Mouse (Mus musculus) c-Kit-positive CD71-positive TER-119-negative erythroid progenitor cells, embryonic 14.5 days (primary cell): ENCODE data around the gene Dlg2.

Experiments used
- DNase-seq: peaks from one replicate; pipeline ENCODE4 v3.0.0-alpha.2; 2013; ENCODE audit warnings: low read depth

Dlg2 gene

GRCm38 (mm10) chr7:92292918-92293518, 1816.5 kb downstream of the Dlg2 start:
- DNase-seq = no peak

DNA sequence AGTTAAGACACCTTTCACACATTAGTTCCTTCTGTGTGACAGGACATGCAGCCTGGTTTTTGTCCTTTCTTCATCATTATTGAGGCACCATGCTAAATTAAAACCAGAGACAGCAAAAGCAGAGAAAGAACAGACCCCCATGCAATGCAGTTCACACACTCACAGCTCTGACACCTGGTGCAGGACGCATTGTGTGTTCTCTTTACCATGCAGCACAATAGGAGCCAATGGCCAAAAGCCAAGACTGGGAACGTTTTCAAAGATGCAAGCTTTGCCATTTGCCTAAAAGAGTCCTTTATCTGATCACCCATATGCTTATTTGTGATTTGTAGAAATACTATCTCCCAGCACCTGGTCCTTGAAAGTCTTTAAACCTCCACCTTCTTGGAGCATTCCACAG, 1824.6 kb downstream of the Dlg2 start:
- DNase-seq = no peak

DNA sequence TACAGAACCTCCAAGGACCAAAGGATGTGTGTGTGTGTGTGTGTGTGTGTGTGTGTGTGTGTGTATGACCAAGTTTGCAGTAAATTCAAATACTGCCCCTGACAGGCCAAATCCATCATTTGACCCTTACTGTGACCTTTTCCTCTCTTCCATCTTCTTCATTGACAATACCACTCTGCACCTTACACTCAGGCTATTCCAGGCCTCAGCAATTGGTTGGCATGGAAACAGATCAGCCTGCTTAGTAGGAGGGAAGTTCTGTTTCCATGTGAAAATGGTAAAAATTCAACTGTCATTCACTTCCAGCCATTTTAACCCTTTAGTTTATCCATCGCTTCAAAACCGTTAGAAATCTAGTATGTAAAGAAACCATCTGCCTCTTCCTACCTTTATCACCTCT, 1831.2 kb downstream of the Dlg2 start:
- DNase-seq = no peak

- no peak for DNase-seq
These were observed 1831.7 kb downstream of the Dlg2 start for GRCm38 (mm10) chr7:92308168-92308567.

- DNase-seq = no peak
These were observed 1839.9 kb downstream of the Dlg2 start for GRCm38 (mm10) chr7:92316389-92316788.

GRCm38 (mm10) chr7:92319469-92319868, 1843.0 kb downstream of the Dlg2 start:
- DNase-seq = no peak

GRCm38 (mm10) chr7:92320181-92320580, 1843.7 kb downstream of the Dlg2 start:
- no peak for DNase-seq

DNA sequence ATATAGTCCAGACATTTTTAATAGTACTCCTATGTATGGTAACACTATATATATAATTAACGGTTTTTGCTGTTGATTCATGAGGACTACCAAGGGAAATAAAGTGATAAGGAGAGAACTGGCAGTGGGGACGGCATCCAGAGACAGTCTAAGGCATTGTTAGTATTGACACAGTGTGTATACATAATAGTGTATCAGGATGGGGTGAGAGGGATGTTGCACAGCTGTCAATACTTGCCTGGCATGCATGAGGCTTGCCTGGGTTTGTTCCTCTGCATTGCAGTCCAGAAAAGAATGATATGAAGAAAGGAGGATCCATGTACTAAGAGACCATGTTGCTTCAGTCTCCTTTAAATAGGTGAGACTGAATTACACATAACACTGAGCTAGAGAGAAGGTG, 1845.3 kb downstream of the Dlg2 start:
- no peak for DNase-seq

- DNase-seq = no peak
These were observed 1846.0 kb downstream of the Dlg2 start for GRCm38 (mm10) chr7:92322342-92323069.

GRCm38 (mm10) chr7:92323710-92324109, 1847.2 kb downstream of the Dlg2 start:
- DNase-seq = no peak

GRCm38 (mm10) chr7:92327343-92327896, 1850.9 kb downstream of the Dlg2 start:
- DNase-seq = no peak

DNA sequence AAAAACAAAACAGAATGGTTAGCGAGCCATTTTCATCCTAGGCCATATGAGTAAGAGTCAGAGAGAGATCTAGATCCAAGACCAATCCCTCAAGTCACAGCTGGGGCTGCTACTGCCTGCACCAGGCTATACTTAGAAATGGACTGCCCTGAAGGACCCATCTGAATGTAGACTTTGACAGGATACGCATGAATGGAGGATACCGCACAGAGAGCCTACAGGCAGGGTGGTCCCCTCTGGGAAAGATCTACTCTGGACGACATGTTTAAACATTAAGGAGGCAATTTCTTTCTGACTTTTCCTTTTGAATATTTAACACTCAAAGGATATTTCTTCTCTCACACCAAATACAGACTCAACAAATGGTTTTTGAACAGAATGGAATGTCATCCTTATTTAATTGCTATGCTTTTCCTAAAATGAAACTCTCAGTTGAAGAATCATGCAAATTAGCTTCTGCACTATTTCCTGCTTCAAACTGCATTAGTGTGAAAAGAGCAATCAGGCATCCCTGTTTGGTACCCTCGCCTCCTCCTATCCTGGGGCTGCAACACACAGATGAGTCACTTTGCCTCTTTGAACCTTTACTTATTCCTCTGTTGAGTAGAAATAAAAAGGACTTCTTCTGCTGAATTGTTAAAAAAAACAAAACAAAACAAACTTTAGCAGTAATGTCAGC, 1856.9 kb downstream of the Dlg2 start:
- no peak for DNase-seq

- DNase-seq = no peak
These were observed 1880.1 kb downstream of the Dlg2 start for GRCm38 (mm10) chr7:92356542-92356941.

DNA sequence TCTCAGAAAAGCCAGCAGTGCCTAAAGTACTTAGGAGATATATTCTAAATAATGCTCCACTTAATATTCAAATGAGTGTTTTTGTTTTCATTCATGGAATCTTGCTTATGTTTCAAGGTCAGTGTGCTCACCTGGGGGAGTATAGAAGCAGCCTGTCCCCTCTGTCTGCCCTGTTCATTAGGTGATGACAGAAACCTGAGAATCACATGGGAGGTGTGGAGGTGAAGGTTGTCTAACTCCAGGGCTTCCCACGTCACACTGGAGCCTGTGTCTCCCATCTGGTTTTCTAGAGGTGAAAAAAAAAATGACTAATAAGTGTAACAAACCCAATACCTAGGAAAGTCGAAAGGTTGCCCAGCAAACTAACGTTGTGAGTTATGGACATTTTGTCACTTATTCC, 1886.9 kb downstream of the Dlg2 start:
- no peak for DNase-seq

GRCm38 (mm10) chr7:92363800-92364199, 1887.3 kb downstream of the Dlg2 start:
- DNase-seq = no peak

- no peak for DNase-seq
These were observed 1890.6 kb downstream of the Dlg2 start for GRCm38 (mm10) chr7:92367111-92367510.

DNA sequence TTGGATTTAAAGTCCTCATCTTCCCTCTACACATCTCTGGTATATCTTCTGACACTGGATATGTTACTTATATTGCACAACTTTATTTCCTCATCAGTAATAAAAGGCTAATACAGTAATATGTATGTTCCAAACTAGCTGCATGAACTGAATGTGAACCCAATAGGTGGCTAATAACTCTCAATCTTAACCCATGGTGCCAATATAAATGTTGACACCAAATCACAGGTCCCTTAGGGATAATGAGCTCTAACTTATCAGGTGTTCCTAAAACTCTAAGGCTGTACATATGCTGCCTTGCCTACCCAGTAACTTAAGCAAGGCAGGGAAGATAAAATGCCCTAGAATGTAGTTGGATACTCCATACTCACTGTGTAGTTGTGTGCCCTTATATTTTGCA, 1894.0 kb downstream of the Dlg2 start:
- DNase-seq = no peak

DNA sequence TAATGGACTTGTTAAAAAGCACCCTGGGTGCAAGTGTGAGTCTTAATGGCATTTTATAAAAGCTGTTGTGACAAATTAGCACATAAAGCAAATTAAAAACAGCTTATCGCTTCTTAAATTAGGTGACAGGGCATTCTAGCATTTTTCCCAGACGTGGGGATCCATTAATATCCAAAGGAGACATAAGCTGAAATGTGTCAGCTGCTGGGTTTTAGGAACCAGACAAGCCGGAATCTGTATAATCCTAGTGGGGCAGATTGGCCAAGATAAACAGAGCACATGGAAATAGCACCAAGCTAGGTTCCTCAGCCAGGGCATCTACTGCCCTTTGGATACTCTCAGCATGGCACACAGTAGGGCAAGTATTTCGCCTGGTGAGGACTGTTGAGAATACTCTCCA, 1895.2 kb downstream of the Dlg2 start:
- no peak for DNase-seq

GRCm38 (mm10) chr7:92373863-92374357, 1897.4 kb downstream of the Dlg2 start:
- DNase-seq = no peak

GRCm38 (mm10) chr7:92383913-92384484, 1907.5 kb downstream of the Dlg2 start:
- no peak for DNase-seq

DNA sequence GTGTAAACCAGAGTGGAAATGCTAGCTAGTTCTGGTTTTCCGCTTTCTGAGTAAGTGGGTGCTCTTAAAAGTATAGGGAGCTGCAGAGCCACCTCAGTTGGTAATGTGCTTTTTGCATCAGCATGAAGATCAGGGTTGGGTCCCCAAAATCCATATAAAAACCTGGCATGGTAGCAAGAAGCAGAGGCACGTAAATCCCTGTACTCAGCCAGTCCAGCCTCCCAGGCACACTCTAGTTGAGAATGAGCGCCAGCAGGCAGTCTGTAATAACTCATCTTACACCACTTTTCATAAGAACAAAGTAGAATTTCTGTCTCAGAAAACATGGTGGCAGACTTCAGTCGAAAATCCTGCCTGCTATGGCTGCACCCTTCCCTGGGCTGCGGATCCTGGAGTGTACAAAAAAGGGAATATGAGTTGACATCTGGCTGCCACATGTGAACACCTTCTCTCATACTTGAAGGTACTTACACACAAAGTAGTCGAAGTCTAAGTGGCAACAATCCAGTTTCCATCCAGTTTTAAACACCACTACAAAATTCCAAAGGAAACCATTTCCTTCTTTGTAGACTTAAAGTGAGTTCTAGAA, 1915.7 kb downstream of the Dlg2 start:
- no peak for DNase-seq

- DNase-seq = no peak
These were observed 1920.3 kb downstream of the Dlg2 start for GRCm38 (mm10) chr7:92396783-92397182.
